Mouse (Mus musculus): ENCODE data around the gene Zfp362. TPM values are rescaled to one million over a fixed set of nuclear protein-coding genes. Genes with fewer than 3 reads are reported as not detected.

Zfp362 gene
- polyA plus RNA-seq, 1 experiment from 2014 or later: 25.3 TPM

- peak; percentile 7; the same call in 1 of the 2 replicates for ATAC-seq (replicated peaks; ENCODE audit: low FRiP score)
These were observed 449 bp downstream of the Zfp362 start for GRCm38 (mm10) chr4:128805150-128806042.

GRCm38 (mm10) chr4:128804426-128805149 is 1.3 kb downstream of the Zfp362 start:
- Histone ChIP-seq H3K9ac (ENCODE audit: low read depth, low read length) (peak overlapping the region; percentile 98), H3K9me3 (ENCODE audit: control insufficient read depth, low read length) (no peaks in the 10 kb centered on the region), H3K4me2 (peak overlapping the region; percentile 90), H3K4me3 (ENCODE audit: low read depth, low read length) (peak overlapping the region; percentile 98), H3K27me3 (replicated peaks; ENCODE audit: control insufficient read depth, insufficient read depth, low read length) (no peaks in the 10 kb centered on the region), H3K36me3 (ENCODE audit: control insufficient read depth, insufficient read depth, low read length) (no peaks in the 10 kb centered on the region), H3K27ac (ENCODE audit: low read depth, low read length) (peak overlapping the region; percentile 98), H3K4me1 (replicated peaks; ENCODE audit: control insufficient read depth, insufficient read depth, low read length) (peaks cover 42% of the 10 kb centered on the region)
- DNase-seq (ENCODE audit: low spot score) (no peak), ATAC-seq (replicated peaks; ENCODE audit: low FRiP score) (no peak)
- 6% methylated on average over 6 of the region's 6 CpGs for WGBS

More at GRCm38 (mm10) chr4:128805150-128806042, 449 bp downstream of the Zfp362 start:
- Histone ChIP-seq H3K27me3 (replicated peaks; ENCODE audit: control insufficient read depth, insufficient read depth, low read length) (no peaks in the 10 kb centered on the region), H3K27ac (ENCODE audit: low read depth, low read length) (peak overlapping the region; percentile 98), H3K4me1 (replicated peaks; ENCODE audit: control insufficient read depth, insufficient read depth, low read length) (peaks cover 42% of the 10 kb centered on the region), H3K9me3 (ENCODE audit: control insufficient read depth, low read length) (no peaks in the 10 kb centered on the region), H3K4me2 (peak overlapping the region; percentile 90), H3K9ac (ENCODE audit: low read depth, low read length) (peak overlapping the region; percentile 98), H3K36me3 (ENCODE audit: control insufficient read depth, insufficient read depth, low read length) (no peaks in the 10 kb centered on the region), H3K4me3 (ENCODE audit: low read depth, low read length) (peak overlapping the region; percentile 98)
- WGBS: under 1% methylated on average over 72 of the region's 74 CpGs
- DNase-seq (ENCODE audit: low spot score): peak; percentile 67

- ATAC-seq (replicated peaks; ENCODE audit: low FRiP score) (no peak), DNase-seq (ENCODE audit: low spot score) (no peak)
- Histone ChIP-seq H3K4me2 (peak overlapping the region; percentile 90), H3K4me1 (replicated peaks; ENCODE audit: control insufficient read depth, insufficient read depth, low read length) (peaks cover 42% of the 10 kb centered on the region), H3K36me3 (ENCODE audit: control insufficient read depth, insufficient read depth, low read length) (no peaks in the 10 kb centered on the region), H3K27ac (ENCODE audit: low read depth, low read length) (peak overlapping the region; percentile 98), H3K27me3 (replicated peaks; ENCODE audit: control insufficient read depth, insufficient read depth, low read length) (no peaks in the 10 kb centered on the region), H3K9me3 (ENCODE audit: control insufficient read depth, low read length) (no peaks in the 10 kb centered on the region), H3K4me3 (ENCODE audit: low read depth, low read length) (peak overlapping the region; percentile 98), H3K9ac (ENCODE audit: low read depth, low read length) (peak overlapping the region; percentile 98)
- 65% methylated on average over 5 of the region's 5 CpGs for WGBS
These were observed 2.3 kb downstream of the Zfp362 start for GRCm38 (mm10) chr4:128803569-128803968.

GRCm38 (mm10) chr4:128801675-128802465 is 4.0 kb downstream of the Zfp362 start:
- Histone ChIP-seq H3K9ac (ENCODE audit: low read depth, low read length) (no peak overlapping the region), H3K4me1 (replicated peaks; ENCODE audit: control insufficient read depth, insufficient read depth, low read length) (peaks cover 39% of the 10 kb centered on the region), H3K4me3 (ENCODE audit: low read depth, low read length) (no peak overlapping the region), H3K4me2 (no peak overlapping the region), H3K36me3 (ENCODE audit: control insufficient read depth, insufficient read depth, low read length) (no peaks in the 10 kb centered on the region), H3K9me3 (ENCODE audit: control insufficient read depth, low read length) (no peaks in the 10 kb centered on the region), H3K27ac (ENCODE audit: low read depth, low read length) (no peak overlapping the region), H3K27me3 (replicated peaks; ENCODE audit: control insufficient read depth, insufficient read depth, low read length) (no peaks in the 10 kb centered on the region)
- WGBS: 63% methylated on average over 9 of the region's 9 CpGs
- ATAC-seq (replicated peaks; ENCODE audit: low FRiP score): no peak
- DNase-seq (ENCODE audit: low spot score): no peak

- DNase-seq (ENCODE audit: low spot score): no peak
- Histone ChIP-seq H3K9ac (ENCODE audit: low read depth, low read length) (no peak overlapping the region), H3K4me3 (ENCODE audit: low read depth, low read length) (no peak overlapping the region), H3K36me3 (ENCODE audit: control insufficient read depth, insufficient read depth, low read length) (peaks cover 2% of the 10 kb centered on the region; the same call in 1 of the 2 replicates), H3K4me1 (replicated peaks; ENCODE audit: control insufficient read depth, insufficient read depth, low read length) (peaks cover 26% of the 10 kb centered on the region), H3K27ac (ENCODE audit: low read depth, low read length) (no peak overlapping the region), H3K9me3 (ENCODE audit: control insufficient read depth, low read length) (no peaks in the 10 kb centered on the region), H3K27me3 (replicated peaks; ENCODE audit: control insufficient read depth, insufficient read depth, low read length) (no peaks in the 10 kb centered on the region), H3K4me2 (no peak overlapping the region)
- no peak for ATAC-seq (replicated peaks; ENCODE audit: low FRiP score)
- 77% methylated on average over 8 of the region's 8 CpGs for WGBS
These were observed 9.1 kb downstream of the Zfp362 start for GRCm38 (mm10) chr4:128796788-128797187.

- no peak overlapping the region for H3K4me3 ChIP-seq (ENCODE audit: low read depth, low read length)
- ATAC-seq (replicated peaks; ENCODE audit: low FRiP score): peak; percentile 33; the same call in 1 of the 2 replicates
- H3K4me2 ChIP-seq: peak overlapping the region; percentile 50
These were observed 10.2 kb downstream of the Zfp362 start for GRCm38 (mm10) chr4:128795596-128795995.

GRCm38 (mm10) chr4:128794198-128794597 is 11.6 kb downstream of the Zfp362 start:
- 87% methylated on average over 8 of the region's 8 CpGs for WGBS
- peaks cover 21% of the 10 kb centered on the region for H3K4me1 ChIP-seq (replicated peaks; ENCODE audit: control insufficient read depth, insufficient read depth, low read length)
- no peak overlapping the region for H3K4me3 ChIP-seq (ENCODE audit: low read depth, low read length)
- H3K36me3 ChIP-seq (ENCODE audit: control insufficient read depth, insufficient read depth, low read length): peaks cover 2% of the 10 kb centered on the region; the same call in 1 of the 2 replicates
- H3K27me3 ChIP-seq (replicated peaks; ENCODE audit: control insufficient read depth, insufficient read depth, low read length): no peaks in the 10 kb centered on the region
- no peak overlapping the region for H3K4me2 ChIP-seq
- DNase-seq (ENCODE audit: low spot score): no peak
- ATAC-seq (replicated peaks; ENCODE audit: low FRiP score): no peak
- no peak overlapping the region for H3K9ac ChIP-seq (ENCODE audit: low read depth, low read length)
- H3K9me3 ChIP-seq (ENCODE audit: control insufficient read depth, low read length): no peaks in the 10 kb centered on the region
- no peak overlapping the region for H3K27ac ChIP-seq (ENCODE audit: low read depth, low read length)

More at GRCm38 (mm10) chr4:128795596-128795995, 10.2 kb downstream of the Zfp362 start:
- Histone ChIP-seq H3K9me3 (ENCODE audit: control insufficient read depth, low read length) (no peaks in the 10 kb centered on the region), H3K27ac (ENCODE audit: low read depth, low read length) (no peak overlapping the region), H3K4me1 (replicated peaks; ENCODE audit: control insufficient read depth, insufficient read depth, low read length) (peaks cover 21% of the 10 kb centered on the region), H3K36me3 (ENCODE audit: control insufficient read depth, insufficient read depth, low read length) (peaks cover 2% of the 10 kb centered on the region; the same call in 1 of the 2 replicates), H3K27me3 (replicated peaks; ENCODE audit: control insufficient read depth, insufficient read depth, low read length) (no peaks in the 10 kb centered on the region), H3K9ac (ENCODE audit: low read depth, low read length) (no peak overlapping the region)
- no peak for DNase-seq (ENCODE audit: low spot score)
- 7% methylated on average over 9 of the region's 9 CpGs for WGBS

- 45% methylated on average over 1 of the region's 1 CpGs for WGBS
- DNase-seq (ENCODE audit: low spot score) (no peak), ATAC-seq (replicated peaks; ENCODE audit: low FRiP score) (no peak)
- no peak overlapping the region for H3K9ac ChIP-seq (ENCODE audit: low read depth, low read length)
- no peaks in the 10 kb centered on the region for H3K27me3 ChIP-seq (replicated peaks; ENCODE audit: control insufficient read depth, insufficient read depth, low read length)
- no peak overlapping the region for H3K27ac ChIP-seq (ENCODE audit: low read depth, low read length)
- no peak overlapping the region for H3K4me2 ChIP-seq
- peaks cover 21% of the 10 kb centered on the region for H3K4me1 ChIP-seq (replicated peaks; ENCODE audit: control insufficient read depth, insufficient read depth, low read length)
- H3K36me3 ChIP-seq (ENCODE audit: control insufficient read depth, insufficient read depth, low read length): peaks cover 2% of the 10 kb centered on the region; the same call in 1 of the 2 replicates
- no peak overlapping the region for H3K4me3 ChIP-seq (ENCODE audit: low read depth, low read length)
- no peaks in the 10 kb centered on the region for H3K9me3 ChIP-seq (ENCODE audit: control insufficient read depth, low read length)
These were observed 12.1 kb downstream of the Zfp362 start for GRCm38 (mm10) chr4:128793710-128794109.
